Mouse (Mus musculus) MEL (cell line): ENCODE data around the gene Pcca. TPM values are rescaled to one million over a fixed set of nuclear protein-coding genes. Genes with fewer than 3 reads are reported as not detected.

ENCODE experiments used
- DNase-seq: peaks from one replicate; pipeline ENCODE4 v3.0.0; 2011; ENCODE audit warnings: low read depth, low spot score
- H3K27ac ChIP-seq: 2 replicates; pipeline ENCODE4 v1.5.1; 2012; ENCODE audit warnings: low read depth, mild to moderate bottlenecking, control low read depth, low read length, moderate library complexity; ENCODE audit not compliant: control insufficient read depth
- H3K27me3 ChIP-seq, 2 experiments: fragments of 150-350 bp in 1 of 2; sonication (generic) in 1 of 2; 2 replicates each; pipeline ENCODE4 v1.6.1; 2012; ENCODE audit warnings: low read length in 2 of 2, mild to moderate bottlenecking in 2 of 2, improper control_type of control experiment in 1 of 2, moderate library complexity in 1 of 2; ENCODE audit not compliant: insufficient read depth in 2 of 2, control insufficient read depth in 1 of 2
- H3K36me3 ChIP-seq, 2 experiments: 2 replicates each; pipeline ENCODE4 v1.6.1; 2012 to 2014; ENCODE audit warnings: low read length in 2 of 2, improper control_type of control experiment in 1 of 2, inconsistent platforms in 1 of 2, mild to moderate bottlenecking in 1 of 2; ENCODE audit not compliant: insufficient read depth in 2 of 2, control insufficient read depth in 1 of 2
- H3K4me1 ChIP-seq, 2 experiments: fragments of 150-350 bp in 1 of 2; sonication (generic) in 1 of 2; 2 replicates each; pipeline ENCODE4 v1.6.1; 2012; ENCODE audit warnings: low read length in 2 of 2, improper control_type of control experiment in 1 of 2, mild to moderate bottlenecking in 1 of 2; ENCODE audit not compliant: insufficient read depth in 2 of 2, control insufficient read depth in 1 of 2
- H3K4me3 ChIP-seq, 2 experiments: fragments of 150-350 bp in 1 of 2; sonication (generic) in 1 of 2; 2 replicates each; pipeline ENCODE4 v1.5.1; 2012; ENCODE audit warnings: low read depth in 2 of 2, low read length in 2 of 2, mild to moderate bottlenecking in 2 of 2, moderate library complexity in 2 of 2, control low read depth in 1 of 2, improper control_type of control experiment in 1 of 2; ENCODE audit not compliant: control insufficient read depth in 1 of 2, insufficient read depth in 1 of 2
- H3K79me2 ChIP-seq: 2 replicates; pipeline ENCODE4 v1.6.1; 2012; ENCODE audit warnings: mild to moderate bottlenecking, low read length, moderate library complexity; ENCODE audit not compliant: control insufficient read depth, poor library complexity, insufficient read depth
- H3K9ac ChIP-seq: 2 replicates; pipeline ENCODE4 v1.6.1; 2012; ENCODE audit warnings: low read depth, mild to moderate bottlenecking, control low read depth, low read length, moderate library complexity; ENCODE audit not compliant: control insufficient read depth, poor library complexity, severe bottlenecking
- H3K9me3 ChIP-seq: fragments of 150-350 bp; sonication (generic); replicated peaks from 2 replicates; pipeline ENCODE4 v1.6.1; 2012; ENCODE audit warnings: mild to moderate bottlenecking, low read length, improper control_type of control experiment, moderate library complexity; ENCODE audit not compliant: insufficient read depth
- BHLHE40 ChIP-seq: IDR thresholded peaks from 2 replicates; pipeline ENCODE4 v1.6.1; 2012; ENCODE audit warnings: low read depth, mild to moderate bottlenecking, inconsistent platforms, low read length, improper control_type of control experiment, borderline replicate concordance
- CHD2 ChIP-seq: IDR thresholded peaks from 2 replicates; pipeline ENCODE4 v1.6.1; 2011; ENCODE audit warnings: low read length, improper control_type of control experiment
- CTCF ChIP-seq, 3 experiments: IDR thresholded peaks in 2 of 3; conservative IDR thresholded peaks in 1 of 3; 2 replicates each; pipeline ENCODE4 v1.5.1; 2011 to 2012; ENCODE audit warnings: low read length in 3 of 3, low read depth in 2 of 3, mild to moderate bottlenecking in 2 of 3, improper control_type of control experiment in 1 of 3, inconsistent platforms in 1 of 3, mixed read lengths in 1 of 3, moderate library complexity in 1 of 3; ENCODE audit not compliant: control insufficient read depth in 1 of 3, insufficient read depth in 1 of 3, poor library complexity in 1 of 3, severe bottlenecking in 1 of 3
- E2F4 ChIP-seq: IDR thresholded peaks from 2 replicates; pipeline ENCODE4 v1.6.1; 2011; ENCODE audit warnings: low read depth, low read length, improper control_type of control experiment, borderline replicate concordance
- GABPA ChIP-seq: IDR thresholded peaks from 2 replicates; pipeline ENCODE4 v1.6.1; 2012; ENCODE audit warnings: low read depth, mild to moderate bottlenecking, inconsistent platforms, low read length, improper control_type of control experiment, moderate library complexity
- GATA1 ChIP-seq: IDR thresholded peaks from 2 replicates; pipeline ENCODE4 v1.6.1; 2011; ENCODE audit warnings: low read depth, low read length, improper control_type of control experiment
- KAT2A ChIP-seq: conservative IDR thresholded peaks from 2 replicates; pipeline ENCODE4 v1.6.1; 2012; ENCODE audit warnings: low read depth, low read length, improper control_type of control experiment, inconsistent platforms
- MAFK ChIP-seq: IDR thresholded peaks from 2 replicates; pipeline ENCODE4 v1.6.1; 2011; ENCODE audit warnings: low read depth, mild to moderate bottlenecking, low read length, improper control_type of control experiment, borderline replicate concordance
- MAX ChIP-seq: IDR thresholded peaks from 2 replicates; pipeline ENCODE4 v1.6.1; 2011; ENCODE audit warnings: low read length, improper control_type of control experiment
- MEF2A ChIP-seq: IDR thresholded peaks from 2 replicates; pipeline ENCODE4 v1.6.1; 2014; ENCODE audit warnings: low read depth, mild to moderate bottlenecking, inconsistent platforms, low read length, improper control_type of control experiment; ENCODE audit not compliant: poor library complexity, insufficient replicate concordance, severe bottlenecking; ENCODE audit errors: extremely low read depth
- MYB ChIP-seq: IDR thresholded peaks from 2 replicates; pipeline ENCODE4 v1.6.1; 2011; ENCODE audit warnings: mild to moderate bottlenecking, low read depth, low read length, improper control_type of control experiment
- POLR2AphosphoS2 ChIP-seq: IDR thresholded peaks from 2 replicates; pipeline ENCODE4 v1.6.1; 2011; ENCODE audit warnings: low read length, improper control_type of control experiment
- POLR2AphosphoS5 ChIP-seq: IDR thresholded peaks from 2 replicates; pipeline ENCODE4 v1.6.1; 2012; ENCODE audit warnings: low read depth, borderline replicate concordance, mild to moderate bottlenecking, inconsistent platforms, low read length, moderate library complexity, mixed read lengths
- RCOR1 ChIP-seq: IDR thresholded peaks from 2 replicates; pipeline ENCODE4 v1.6.1; 2012; ENCODE audit warnings: low read depth, mild to moderate bottlenecking, inconsistent platforms, low read length, improper control_type of control experiment
- USF1 ChIP-seq: IDR thresholded peaks from 2 replicates; pipeline ENCODE4 v1.6.1; 2014; ENCODE audit warnings: low read depth, mild to moderate bottlenecking, inconsistent platforms, low read length, improper control_type of control experiment, moderate library complexity
- USF2 ChIP-seq, 2 experiments: IDR thresholded peaks; 2 replicates each; pipeline ENCODE4 v1.6.1; 2011 to 2012; ENCODE audit warnings: improper control_type of control experiment in 2 of 2, low read length in 2 of 2, borderline replicate concordance in 1 of 2, inconsistent platforms in 1 of 2, low read depth in 1 of 2, mild to moderate bottlenecking in 1 of 2; ENCODE audit not compliant: insufficient read depth in 1 of 2
- ZNF384 ChIP-seq: IDR thresholded peaks from 2 replicates; pipeline ENCODE4 v1.6.1; 2012; ENCODE audit warnings: low read depth, mild to moderate bottlenecking, inconsistent platforms, low read length, improper control_type of control experiment
- polyA plus RNA-seq, 2 experiments: library from polyadenylated mRNA; stranded (reverse) in 1 of 2; unstranded in 1 of 2; fragments of >175 nt in 1 of 2; fragments of >200 nt in 1 of 2; gene quantifications; 2 replicates each; pipeline versions ENCODE4 v1.2.1 to v1.2.4; 2012; ENCODE audit warnings: low replicate concordance in 2 of 2, low read depth in 1 of 2; ENCODE audit not compliant: insufficient read length in 2 of 2, insufficient read depth in 1 of 2, missing spikeins in 1 of 2
- total RNA-seq: library from RNA; depleted of rRNA; stranded (reverse); fragments of 300-350 nt; gene quantifications from 2 replicates; pipeline ENCODE4 v1.2.3, GENCODE M21; 2012

The Pcca gene
- total and polyA plus RNA-seq, 3 experiments, result 21.2 to 22.7 TPM; not detected in 1

DNA sequence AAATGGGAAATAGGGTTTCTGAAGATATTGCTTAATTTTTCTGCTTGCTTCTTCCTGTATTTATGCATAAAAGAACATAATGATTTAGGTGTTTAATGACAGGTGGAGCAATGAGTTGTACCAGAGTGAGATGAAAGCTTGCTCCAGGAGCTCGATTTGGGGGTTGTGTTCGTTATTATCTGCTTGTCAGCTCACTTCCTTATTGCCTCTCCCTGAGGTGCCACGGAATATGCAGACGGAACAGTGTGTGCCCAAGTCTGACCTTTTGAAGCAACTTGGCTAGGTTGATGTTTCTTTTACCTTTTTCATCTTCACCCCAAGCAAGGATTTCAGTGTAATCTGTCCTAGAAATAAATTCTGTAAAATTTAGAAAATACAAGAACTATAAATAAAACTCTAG is 187.6 kb downstream of the Pcca start:
- Histone ChIP-seq H3K36me3 (peaks cover 0 to 5% of the 10 kb centered on the region in 2 experiments; a peak in 2 of 4 replicates), H3K79me2 (no peaks in the 10 kb centered on the region), H3K4me1 (peaks cover 0 to 6% of the 10 kb centered on the region in 2 experiments; a peak in 2 of 4 replicates), H3K27me3 (no peaks in the 10 kb centered on the region), H3K27ac (no peak overlapping the region), H3K4me3 (no peak overlapping the region), H3K9me3 (no peaks in the 10 kb centered on the region), H3K9ac (no peak overlapping the region)
- DNase-seq, result no peak
- TF ChIP-seq POLR2AphosphoS2 (no peak), ZNF384 (no peak), USF2 (IDR thresholded peaks at IDR 0.05; ENCODE audit: borderline replicate concordance in 1 of 2, insufficient read depth in 1 of 2, low read depth in 1 of 2, low read length in 2 of 2) (no peak), GABPA (no peak), E2F4 (no peak), USF1 (no peak), MYB (no peak), MEF2A (no peak)

DNA sequence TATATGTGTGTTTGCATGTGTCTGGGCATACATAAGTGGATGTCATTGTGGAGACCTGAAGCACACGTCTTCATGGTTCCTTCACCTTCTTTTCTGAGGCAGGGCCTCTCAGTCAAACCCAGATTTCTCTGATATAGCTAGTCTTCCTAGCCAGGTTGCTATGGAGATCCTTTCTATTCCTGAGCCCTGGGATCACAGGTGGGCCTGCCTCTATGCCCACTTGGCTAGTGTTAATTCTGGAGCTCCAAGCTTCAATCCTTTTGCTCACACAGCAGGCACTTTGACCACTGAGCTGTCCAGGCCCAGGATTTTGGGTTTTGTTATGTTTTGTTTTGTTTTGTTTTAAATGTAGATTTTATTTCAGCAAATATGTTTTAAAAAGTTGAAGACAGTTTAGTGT is 192.3 kb downstream of the Pcca start:
- H3K27me3 ChIP-seq, result no peaks in the 10 kb centered on the region
- H3K4me1 ChIP-seq, result no peaks in the 10 kb centered on the region
- DNase-seq, result no peak
- no peak overlapping the region for H3K4me3 ChIP-seq
- H3K27ac ChIP-seq, result no peak overlapping the region
- H3K36me3 ChIP-seq, result no peaks in the 10 kb centered on the region; a peak in 1 of 4 replicates
- no peaks in the 10 kb centered on the region for H3K9me3 ChIP-seq
- no peak overlapping the region for H3K9ac ChIP-seq
- TF ChIP-seq MAX, result no peak
- no peak for TF ChIP-seq GATA1
- no peak for TF ChIP-seq CHD2
- no peak for TF ChIP-seq CTCF (IDR thresholded peaks at IDR 0.05 in 2 of 3, conservative IDR thresholded peaks at IDR 0.05 in 1 of 3; ENCODE audit: control insufficient read depth in 1 of 3, insufficient read depth in 1 of 3, low read depth in 2 of 3, low read length in 3 of 3, poor library complexity in 1 of 3, severe bottlenecking in 1 of 3)
- TF ChIP-seq KAT2A, result no peak
- TF ChIP-seq BHLHE40, result no peak
- TF ChIP-seq MAFK, result no peak
- TF ChIP-seq POLR2AphosphoS5, result no peak
- TF ChIP-seq MYB, result no peak
- no peak for TF ChIP-seq GABPA
- TF ChIP-seq RCOR1, result no peak
- TF ChIP-seq, all 39 proteins: peak for 0
- H3K79me2 ChIP-seq, result no peaks in the 10 kb centered on the region
